Mouse (Mus musculus) heart, adult 2 months (tissue): Measurements from ENCODE around the gene Arpc1a. TPM values are rescaled to one million over a fixed set of nuclear protein-coding genes. Genes with fewer than 3 reads are reported as not detected.

ENCODE experiments used
- DNase-seq, 2 experiments: peaks; one replicate each; pipeline ENCODE4 v3.0.0; 2021
- H3K27ac ChIP-seq: fragments of 200-600 bp; 2 replicates; pipeline ENCODE4 v1.8.1; 2022
- H3K27me3 ChIP-seq: fragments of 200-500 bp; 2 replicates; pipeline ENCODE4 v1.6.1; 2012; ENCODE audit warnings: mild to moderate bottlenecking, low read length, inconsistent platforms, mixed read lengths; ENCODE audit not compliant: control insufficient read depth, insufficient read depth
- H3K36me3 ChIP-seq: fragments of 200-500 bp; 2 replicates; pipeline ENCODE4 v1.6.1; 2012; ENCODE audit warnings: low read length, inconsistent platforms; ENCODE audit not compliant: control insufficient read depth, insufficient read depth
- H3K4me1 ChIP-seq: fragments of 200-500 bp; 2 replicates; pipeline ENCODE4 v1.6.1; 2011; ENCODE audit warnings: low read length; ENCODE audit not compliant: control insufficient read depth, insufficient read depth
- H3K4me3 ChIP-seq: fragments of 200-600 bp; 2 replicates; pipeline ENCODE4 v1.8.1; 2022
- H3K79me2 ChIP-seq: fragments of 200-500 bp; replicated peaks from 2 replicates; pipeline ENCODE4 v1.6.1; 2012; ENCODE audit warnings: mild to moderate bottlenecking, inconsistent platforms, low read length, moderate library complexity, mixed read lengths; ENCODE audit not compliant: control insufficient read depth, insufficient read depth
- H3K9ac ChIP-seq: fragments of 200-500 bp; 2 replicates; pipeline ENCODE4 v1.6.1; 2012; ENCODE audit warnings: low read depth, mild to moderate bottlenecking, control low read depth, inconsistent platforms, low read length, mixed read lengths
- CTCF ChIP-seq: fragments of 200-600 bp; IDR thresholded peaks from 2 replicates; pipeline ENCODE4 v1.8.1; 2022; ENCODE audit warnings: antibody characterized with exemption, mild to moderate bottlenecking, moderate library complexity
- EP300 ChIP-seq: fragments of 200-500 bp; IDR thresholded peaks from 2 replicates; pipeline ENCODE4 v1.6.1; 2011; ENCODE audit warnings: low read depth, low read length, control low read depth; ENCODE audit not compliant: insufficient read depth
- POLR2A ChIP-seq: fragments of 200-500 bp; IDR thresholded peaks from 2 replicates; pipeline ENCODE4 v1.6.1; 2011; ENCODE audit warnings: mild to moderate bottlenecking, low read depth, low read length, control low read depth; ENCODE audit not compliant: insufficient read depth
- WGBS: fragments of 180-500 bp; shearing (Covaris S2); methylation state at CpG from one replicate; pipeline ENCODE4 v1.1.7; 2018; 5-methylcytosine and 5-hydroxymethylcytosine counted together
- intact Hi-C: fragments of 180-260 bp; cut with DNase I; formaldehyde crosslinking; loops from one replicate; pipeline ENCODE4 v1.15.1; 2025
- polyA plus RNA-seq: library from polyadenylated mRNA; depleted of rRNA; stranded (reverse); fragments of >200 nt; gene quantifications from 2 replicates; pipeline ENCODE4 v1.2.3, GENCODE M21; 2012
- total RNA-seq, 2 experiments: library from RNA; stranded (reverse); gene quantifications; 2 replicates each; pipeline ENCODE4 v1.2.3; 2021

Gene Arpc1a
- total and polyA plus RNA-seq, 3 experiments = 60.4 to 67.8 (median 64.4) TPM

- intact Hi-C loops = no loop called here
- no peaks in the 10 kb centered on the region for H3K27me3 ChIP-seq
- H3K36me3 ChIP-seq = no peaks in the 10 kb centered on the region
- no peak overlapping the region for H3K9ac ChIP-seq
- no peak for DNase-seq
- H3K4me1 ChIP-seq = no peaks in the 10 kb centered on the region
- H3K4me3 ChIP-seq = no peak overlapping the region
- H3K27ac ChIP-seq = no peak overlapping the region
- no peak for TF ChIP-seq EP300
- TF ChIP-seq CTCF = no peak
- TF ChIP-seq POLR2A = no peak
- H3K79me2 ChIP-seq = no peaks in the 10 kb centered on the region
- 78% methylated on average over 2 of the region's 2 CpGs for WGBS
Observed at GRCm38 (mm10) chr5:145059524-145059923, 24.1 kb upstream of the Arpc1a start.

DNA sequence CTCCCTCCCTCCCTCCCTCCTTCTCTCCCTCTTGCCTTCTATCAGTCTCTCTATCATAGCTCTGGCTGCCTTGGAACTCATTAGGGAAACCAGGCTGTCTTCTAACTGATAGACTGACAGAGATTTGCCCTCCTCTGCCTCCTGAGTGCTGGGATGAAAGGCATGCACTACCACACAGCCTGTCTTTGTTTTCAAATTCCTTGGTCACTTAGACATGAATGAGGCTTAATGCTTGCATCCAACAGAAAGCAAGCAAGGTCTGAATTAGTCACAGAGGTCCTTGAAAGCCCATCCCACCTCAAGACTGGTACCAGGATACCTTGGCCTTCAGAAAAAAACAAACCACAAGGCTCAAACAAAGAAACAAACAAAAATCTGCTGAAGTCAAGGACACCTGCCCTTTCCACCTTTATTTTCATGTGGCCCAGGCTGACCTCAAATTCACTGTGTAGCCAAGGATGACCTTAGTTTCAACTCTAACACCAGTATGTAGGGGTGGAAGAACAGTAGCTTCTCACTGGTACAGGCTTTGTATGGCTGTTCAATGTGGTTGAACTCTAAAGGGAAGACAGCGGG lies 18.8 kb upstream of the Arpc1a start:
- intact Hi-C loops = no loop called here
- 90% methylated on average over 1 of the region's 1 CpGs for WGBS
- H3K27me3 ChIP-seq = no peaks in the 10 kb centered on the region
- no peak overlapping the region for H3K9ac ChIP-seq
- no peak overlapping the region for H3K27ac ChIP-seq
- H3K79me2 ChIP-seq = no peaks in the 10 kb centered on the region
- H3K4me3 ChIP-seq = no peak overlapping the region
- TF ChIP-seq EP300 (no peak), POLR2A (no peak), CTCF (no peak)
- no peaks in the 10 kb centered on the region for H3K4me1 ChIP-seq
- no peaks in the 10 kb centered on the region for H3K36me3 ChIP-seq
- DNase-seq = no peak

GRCm38 (mm10) chr5:145068863-145069262 lies 14.8 kb upstream of the Arpc1a start:
- 35% methylated on average over 3 of the region's 3 CpGs for WGBS
- DNase-seq = no peak
- H3K4me1 ChIP-seq = no peaks in the 10 kb centered on the region
- H3K79me2 ChIP-seq = no peaks in the 10 kb centered on the region
- intact Hi-C loops = loop anchor here (2.0 kb wide), 1 partner anchor 274 kb away; no protein-coding TSS in a partner anchor
- H3K9ac ChIP-seq = no peak overlapping the region
- H3K27ac ChIP-seq = no peak overlapping the region
- no peaks in the 10 kb centered on the region for H3K36me3 ChIP-seq
- H3K27me3 ChIP-seq = no peaks in the 10 kb centered on the region
- TF ChIP-seq POLR2A = no peak
- TF ChIP-seq CTCF = no peak
- no peak for TF ChIP-seq EP300
- no peak overlapping the region for H3K4me3 ChIP-seq

DNA sequence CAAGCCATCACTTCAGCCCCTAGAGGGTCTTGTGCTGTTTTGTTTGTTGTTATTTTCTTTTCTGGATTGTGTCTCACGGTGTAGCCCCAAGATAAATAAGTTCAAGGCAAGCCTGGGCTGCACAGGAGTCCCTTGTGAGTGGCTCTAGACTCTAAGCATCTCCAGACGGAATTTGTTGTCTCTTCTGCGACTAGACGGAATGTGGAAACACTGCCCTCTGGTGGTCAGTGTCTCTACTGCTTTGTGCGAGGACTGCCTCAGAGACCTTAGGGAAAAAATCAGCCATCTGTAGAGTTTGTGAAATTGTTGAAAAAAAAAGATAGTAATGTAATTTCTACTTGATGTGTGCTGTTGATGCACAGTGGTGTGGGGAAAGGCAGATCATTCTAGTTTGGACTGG lies 13.9 kb upstream of the Arpc1a start:
- WGBS = under 1% methylated on average over 5 of the region's 5 CpGs
- Histone ChIP-seq H3K4me1 (no peaks in the 10 kb centered on the region), H3K4me3 (no peak overlapping the region), H3K79me2 (no peaks in the 10 kb centered on the region), H3K27ac (no peak overlapping the region), H3K9ac (no peak overlapping the region), H3K27me3 (no peaks in the 10 kb centered on the region), H3K36me3 (no peaks in the 10 kb centered on the region)
- TF ChIP-seq POLR2A = no peak
- peak; percentile 95 for TF ChIP-seq CTCF
- DNase-seq = peak; percentile 61 to 66
- intact Hi-C loops = loop anchor here (2.0 kb wide), 1 partner anchor 275 kb away; no protein-coding TSS in a partner anchor

DNA sequence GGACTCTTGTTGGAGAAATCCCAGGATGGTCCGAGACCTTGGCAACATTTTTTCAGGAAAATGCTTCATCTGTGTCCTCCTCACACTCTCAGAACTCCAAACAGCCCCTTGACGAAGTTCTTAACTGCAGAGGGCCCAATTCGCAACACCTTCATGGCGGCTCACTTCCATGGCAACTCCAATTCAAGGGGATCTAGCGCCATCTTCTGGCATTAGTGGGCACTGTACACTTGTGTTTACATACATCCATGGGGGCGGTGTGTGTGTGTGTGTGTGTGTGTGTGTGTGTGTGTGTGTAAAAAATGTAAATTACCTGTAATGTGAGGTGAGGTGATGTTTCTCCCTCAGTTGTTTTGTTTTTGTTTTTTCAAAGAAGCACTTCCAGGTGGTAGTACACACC lies 12.3 kb upstream of the Arpc1a start:
- Histone ChIP-seq H3K27me3 (no peaks in the 10 kb centered on the region), H3K4me3 (no peak overlapping the region), H3K9ac (no peak overlapping the region), H3K79me2 (no peaks in the 10 kb centered on the region), H3K27ac (no peak overlapping the region), H3K36me3 (no peaks in the 10 kb centered on the region), H3K4me1 (no peaks in the 10 kb centered on the region)
- intact Hi-C loops = no loop called here
- no peak for TF ChIP-seq POLR2A
- peak; percentile 6; the same call in 1 of the 2 replicates for TF ChIP-seq CTCF
- no peak for TF ChIP-seq EP300
- WGBS = 47% methylated on average over 6 of the region's 6 CpGs
- no peak for DNase-seq

- DNase-seq = no peak
- H3K4me1 ChIP-seq = no peaks in the 10 kb centered on the region
- no peaks in the 10 kb centered on the region for H3K79me2 ChIP-seq
- WGBS = 32% methylated on average over 3 of the region's 3 CpGs
- no peaks in the 10 kb centered on the region for H3K36me3 ChIP-seq
- no peak overlapping the region for H3K27ac ChIP-seq
- intact Hi-C loops = no loop called here
- TF ChIP-seq EP300 (no peak), POLR2A (no peak), CTCF (no peak)
- H3K9ac ChIP-seq = no peak overlapping the region
- no peak overlapping the region for H3K4me3 ChIP-seq
- H3K27me3 ChIP-seq = no peaks in the 10 kb centered on the region
Observed at GRCm38 (mm10) chr5:145075081-145075480, 8.5 kb upstream of the Arpc1a start.
